Comparison of ENCODE assay signal across 8 mouse cellular contexts in genomic region chr10:78439550-78439949, GRCm38 (mm10). TPM values are rescaled to one million over a fixed set of nuclear protein-coding genes. Genes with fewer than 3 reads are reported as not detected.
DNase-seq lines count a peak whose midpoint lies in the region; ATAC-seq and TF ChIP-seq lines count a peak whose summit lies in the region.

No protein-coding gene starts in this region.

- no peaks in the 10 kb centered on the region for H3K4me1 ChIP-seq in hindbrain, postnatal 0 days (ENCODE audit: insufficient read depth, low read length)
- no peaks in the 10 kb centered on the region for H3K4me1 ChIP-seq in hindbrain, embryonic 14.5 days (replicated peaks; ENCODE audit: control insufficient read depth, insufficient read depth, low read length)
- H3K4me1 ChIP-seq in MEL (ENCODE audit: control insufficient read depth in 1 of 2, insufficient read depth in 2 of 2, low read length in 2 of 2): no peaks in the 10 kb centered on the region

- H3K27me3 ChIP-seq in hindbrain, postnatal 0 days (ENCODE audit: insufficient read depth, low read length): no peaks in the 10 kb centered on the region
- no peaks in the 10 kb centered on the region for H3K27me3 ChIP-seq in hindbrain, embryonic 14.5 days (ENCODE audit: control insufficient read depth, insufficient read depth, low read length)
- no peaks in the 10 kb centered on the region for H3K27me3 ChIP-seq in MEL (ENCODE audit: control insufficient read depth in 1 of 2, insufficient read depth in 2 of 2, low read length in 2 of 2)

- TF ChIP-seq RAD21 in MEL (IDR thresholded peaks at IDR 0.05; ENCODE audit: low read depth, low read length): peak; percentile 41

- TF ChIP-seq EP300 in MEL (IDR thresholded peaks at IDR 0.05; ENCODE audit: low read depth in 1 of 2, low read length in 2 of 2): no peak

- no peaks in the 10 kb centered on the region for H3K79me2 ChIP-seq in MEL (ENCODE audit: control insufficient read depth, insufficient read depth, low read length, poor library complexity)

- no peak overlapping the region for H3K9ac ChIP-seq in hindbrain, postnatal 0 days (replicated peaks; ENCODE audit: low read length)
- H3K9ac ChIP-seq in hindbrain, embryonic 14.5 days: no peak overlapping the region
- no peak overlapping the region for H3K9ac ChIP-seq in MEL (ENCODE audit: control insufficient read depth, low read depth, low read length, poor library complexity, severe bottlenecking)

- no peak overlapping the region for H3K27ac ChIP-seq in hindbrain, postnatal 0 days
- no peak overlapping the region for H3K27ac ChIP-seq in hindbrain, embryonic 14.5 days
- no peak overlapping the region for H3K27ac ChIP-seq in MEL (ENCODE audit: control insufficient read depth, low read depth, low read length)

- DNase-seq in hindbrain, postnatal 0 days (ENCODE audit: low spot score): peak; percentile 26
- no peak for DNase-seq in hindbrain, embryonic 14.5 days (ENCODE audit: low spot score)
- DNase-seq in 416B (ENCODE audit: low read depth) (peak; percentile 19), MEL (ENCODE audit: low read depth, low spot score) (no peak)
- no peak for DNase-seq in urinary bladder, postnatal 4 days (ENCODE audit: low spot score in 2 of 2)
- DNase-seq in cerebellum, adult 9-11 months: no peak

- WGBS in hindbrain, postnatal 0 days: 57% methylated on average over 5 of the region's 5 CpGs
- WGBS in hindbrain, embryonic 14.5 days: 66% methylated on average over 5 of the region's 5 CpGs

- no peaks in the 10 kb centered on the region for H3K9me3 ChIP-seq in hindbrain, postnatal 0 days (ENCODE audit: low read length)
- no peaks in the 10 kb centered on the region for H3K9me3 ChIP-seq in hindbrain, embryonic 14.5 days (ENCODE audit: control insufficient read depth, low read length)
- no peaks in the 10 kb centered on the region for H3K9me3 ChIP-seq in MEL (replicated peaks; ENCODE audit: insufficient read depth, low read length)

- TF ChIP-seq CTCF in hindbrain, postnatal 0 days (IDR thresholded peaks at IDR 0.05; ENCODE audit: low read depth): peak; percentile 73
- TF ChIP-seq CTCF in MEL (IDR thresholded peaks at IDR 0.05 in 2 of 3, conservative IDR thresholded peaks at IDR 0.05 in 1 of 3; ENCODE audit: control insufficient read depth in 1 of 3, insufficient read depth in 1 of 3, low read depth in 2 of 3, low read length in 3 of 3, poor library complexity in 1 of 3, severe bottlenecking in 1 of 3): peak; percentile 45 to 68 (median 63)

- H3K36me3 ChIP-seq in hindbrain, postnatal 0 days (ENCODE audit: insufficient read depth, low read length): peaks cover 25% of the 10 kb centered on the region; the same call in 1 of the 2 replicates
- peaks cover 17% of the 10 kb centered on the region for H3K36me3 ChIP-seq in hindbrain, embryonic 14.5 days (replicated peaks; ENCODE audit: control insufficient read depth, insufficient read depth)
- peaks cover 0 to 3% of the 10 kb centered on the region in 2 experiments; a peak in 2 of 4 replicates for H3K36me3 ChIP-seq in MEL (ENCODE audit: control insufficient read depth in 1 of 2, insufficient read depth in 2 of 2, low read length in 2 of 2)

- H3K4me3 ChIP-seq in hindbrain, postnatal 0 days (ENCODE audit: low read length): no peak overlapping the region
- H3K4me3 ChIP-seq in hindbrain, embryonic 14.5 days (replicated peaks; ENCODE audit: low read length): no peak overlapping the region
- H3K4me3 ChIP-seq in MEL (ENCODE audit: control insufficient read depth in 1 of 2, insufficient read depth in 1 of 2, low read depth in 2 of 2, low read length in 2 of 2): no peak overlapping the region

- ATAC-seq in hindbrain, postnatal 0 days: no peak
- ATAC-seq in hindbrain, embryonic 14.5 days (ENCODE audit: low FRiP score): no peak
- 0 out of 2 replicates have a peak, but pooled peaks have one; percentile 34 for ATAC-seq in megakaryocyte, adult 5-6 weeks (ENCODE audit: poor library complexity, severe bottlenecking)
- no peak for ATAC-seq in activated CD4-positive, CD25-positive, alpha-beta regulatory T cell, adult 4 months

- no peak overlapping the region for H3K4me2 ChIP-seq in hindbrain, postnatal 0 days (ENCODE audit: low read depth, low read length)
- no peak overlapping the region for H3K4me2 ChIP-seq in hindbrain, embryonic 14.5 days (replicated peaks)

- no peak for TF ChIP-seq POLR2A in MEL (IDR thresholded peaks at IDR 0.05; ENCODE audit: control insufficient read depth in 1 of 2, insufficient read depth in 1 of 2, low read depth in 1 of 2, low read length in 2 of 2, poor library complexity in 1 of 2)

TF ChIP-seq in MEL, 35 proteins besides CTCF, POLR2A, EP300 and RAD21:
- TF ChIP-seq ZC3H11A (IDR thresholded peaks at IDR 0.05; ENCODE audit: low read depth, low read length) (0 out of 2 replicates have a peak, but pooled peaks have one; percentile 11), HCFC1 (IDR thresholded peaks at IDR 0.05; ENCODE audit: low read depth, low read length) (no peak), SMC3 (IDR thresholded peaks at IDR 0.05; ENCODE audit: low read depth, low read length) (peak; percentile 39)

RNA-seq across cellular contexts. Expression of gene Cstb, which starts 14.1 kb away (rescaled TPM):
- 80.6 and 84.4 TPM in 2 replicates for total RNA-seq in hindbrain, postnatal 0 days (2014; rRNA removed)
- 147 and 148 TPM in 2 replicates for polyA plus RNA-seq in hindbrain, postnatal 0 days (2015; fragmentation: Nextera tagmentation; extraction: Ambion mirVana)
- 97.3 and 119 TPM in 2 replicates for polyA plus RNA-seq in hindbrain, embryonic 14.5 days (2014; fragmentation: Nextera tagmentation; extraction: Ambion mirVana)
- total RNA-seq in MEL (2012; rRNA removed): 71.1 and 76.7 TPM in 2 replicates
- 10 to 100 TPM in 1 of 2 experiments, not detected in 1; 71.9 TPM for polyA plus RNA-seq in MEL (2012; ENCODE audit: insufficient read depth in 1 of 2, insufficient read length in 2 of 2, low read depth in 1 of 2, low replicate concordance in 2 of 2, missing spikeins in 1 of 2)
- total RNA-seq in megakaryocyte, adult 5-6 weeks (2015): 122 and 148 TPM in 2 replicates
- 119 and 125 TPM in 2 replicates for total RNA-seq in megakaryocyte, adult 5-6 weeks (2017)
- 100 to 1,000 TPM; 166 to 179 TPM for polyA plus RNA-seq in activated CD4-positive, CD25-positive, alpha-beta regulatory T cell, adult 4 months (2017; shearing (Covaris generic))

RNA-seq across cellular contexts. Expression of gene Pdxk, which starts 25.2 kb away (rescaled TPM):
- 63.1 and 70.7 TPM in 2 replicates for total RNA-seq in hindbrain, postnatal 0 days (2014; rRNA removed)
- polyA plus RNA-seq in hindbrain, postnatal 0 days (2015; fragmentation: Nextera tagmentation; extraction: Ambion mirVana): 42.8 and 45.8 TPM in 2 replicates
- 30.0 and 32.9 TPM in 2 replicates for polyA plus RNA-seq in hindbrain, embryonic 14.5 days (2014; fragmentation: Nextera tagmentation; extraction: Ambion mirVana)
- total RNA-seq in MEL (2012; rRNA removed): 23.0 and 28.7 TPM in 2 replicates
- 10 to 100 TPM in 1 of 2 experiments, not detected in 1; 29.3 TPM for polyA plus RNA-seq in MEL (2012; ENCODE audit: insufficient read depth in 1 of 2, insufficient read length in 2 of 2, low read depth in 1 of 2, low replicate concordance in 2 of 2, missing spikeins in 1 of 2)
- 21.7 and 23.0 TPM in 2 replicates for total RNA-seq in megakaryocyte, adult 5-6 weeks (2015)
- total RNA-seq in megakaryocyte, adult 5-6 weeks (2017): 16.5 and 19.6 TPM in 2 replicates
- polyA plus RNA-seq in activated CD4-positive, CD25-positive, alpha-beta regulatory T cell, adult 4 months (2017; shearing (Covaris generic)): 1 to 10 TPM; 5.7 to 8.5 TPM

RNA-seq across cellular contexts. Expression of gene Rrp1, which starts 26.7 kb away (rescaled TPM):
- 176 and 179 TPM in 2 replicates for total RNA-seq in hindbrain, postnatal 0 days (2014; rRNA removed)
- 429 and 435 TPM in 2 replicates for polyA plus RNA-seq in hindbrain, postnatal 0 days (2015; fragmentation: Nextera tagmentation; extraction: Ambion mirVana)
- polyA plus RNA-seq in hindbrain, embryonic 14.5 days (2014; fragmentation: Nextera tagmentation; extraction: Ambion mirVana): 324 and 336 TPM in 2 replicates
- 241 and 273 TPM in 2 replicates for total RNA-seq in MEL (2012; rRNA removed)
- 100 to 1,000 TPM in 1 of 2 experiments, not detected in 1; 417 TPM for polyA plus RNA-seq in MEL (2012; ENCODE audit: insufficient read depth in 1 of 2, insufficient read length in 2 of 2, low read depth in 1 of 2, low replicate concordance in 2 of 2, missing spikeins in 1 of 2)
- 32.9 and 38.3 TPM in 2 replicates for total RNA-seq in megakaryocyte, adult 5-6 weeks (2015)
- 173 and 213 TPM in 2 replicates for total RNA-seq in megakaryocyte, adult 5-6 weeks (2017)
- 100 to 1,000 TPM in 1 of 2 experiments, 10 to 100 TPM in 1; 92.2 to 124 TPM for polyA plus RNA-seq in activated CD4-positive, CD25-positive, alpha-beta regulatory T cell, adult 4 months (2017; shearing (Covaris generic))

Comparison
In these comparisons a context has a peak if more than half of its experiments do, and no peak if none do; other contexts are left out.
1. DNase-seq: peak in hindbrain, postnatal 0 days (single experiment) and 416B (single experiment); none in hindbrain, embryonic 14.5 days (single experiment), MEL (single experiment), urinary bladder, postnatal 4 days (0 of 2) and cerebellum, adult 9-11 months (single experiment).